Mouse (Mus musculus) macrophage (primary cell): ENCODE measurements around the gene Fam189b. TPM values are rescaled to one million over a fixed set of nuclear protein-coding genes. Genes with fewer than 3 reads are reported as not detected.
"Not testable (repeated sequence)": the region's sequence is repeated elsewhere in the genome, so short reads cannot be mapped to it uniquely, and the experiment has no call there.

Experiments
- H3K27ac ChIP-seq: fragments of 350-480 bp; formaldehyde crosslinking; 2 replicates; pipeline ENCODE4 v1.9.0; 2021
- H3K36me3 ChIP-seq: fragments of 350-480 bp; formaldehyde crosslinking; 2 replicates; pipeline ENCODE4 v1.9.0; 2021; ENCODE audit errors: inconsistent target
- H3K4me3 ChIP-seq: fragments of 350-480 bp; formaldehyde crosslinking; 2 replicates; pipeline ENCODE4 v1.9.0; 2021; ENCODE audit errors: inconsistent target
- H3K79me2 ChIP-seq: fragments of 350-480 bp; formaldehyde crosslinking; 2 replicates; pipeline ENCODE4 v1.9.0; 2021; ENCODE audit errors: inconsistent target
- WGBS: methylation state at CpG from one replicate; pipeline ENCODE4 v1.1.7; 2026; ENCODE audit warnings: inconsistent platforms; ENCODE audit not compliant: missing documents; 5-methylcytosine and 5-hydroxymethylcytosine counted together
- polyA plus RNA-seq: library from polyadenylated mRNA; stranded (reverse); fragments of 250-400 nt; gene quantifications from 3 replicates; pipeline ENCODE4 v1.2.4, GENCODE M21; 2018; ENCODE audit warnings: inconsistent platforms

The Fam189b gene
- polyA plus RNA-seq, 1 experiment from 2014 or later = 1.1 TPM

GRCm38 (mm10) chr3:89159616-89160344, 23.2 kb upstream of the Fam189b start, which contains the start of gene Hcn3:
Gene Hcn3 (minus strand): TSS chr3:89160196.
- H3K79me2 ChIP-seq = no peaks in the 10 kb centered on the region
- H3K36me3 ChIP-seq = no peaks in the 10 kb centered on the region
- no peak within 1 kb of the TSS for H3K27ac ChIP-seq
- H3K4me3 ChIP-seq = no peak within 1 kb of the TSS
- under 1% methylated on average over 49 of the region's 66 CpGs for WGBS

GRCm38 (mm10) chr3:89161207-89161606, 21.7 kb upstream of the Fam189b start:
- H3K27ac ChIP-seq, H3K4me3 ChIP-seq, H3K36me3 ChIP-seq: not testable (repeated sequence)
- H3K79me2 ChIP-seq = peaks cover 12% of the 10 kb centered on the region

- H3K27ac ChIP-seq = no peak overlapping the region
- no peaks in the 10 kb centered on the region for H3K36me3 ChIP-seq
- H3K79me2 ChIP-seq = peaks cover 18% of the 10 kb centered on the region
- WGBS = 100% methylated on average over 4 of the region's 4 CpGs
- H3K4me3 ChIP-seq = no peak overlapping the region
Measured at GRCm38 (mm10) chr3:89161786-89162185, 21.2 kb upstream of the Fam189b start.

GRCm38 (mm10) chr3:89163123-89163522, 19.8 kb upstream of the Fam189b start:
- Histone ChIP-seq H3K79me2 (peaks cover 30% of the 10 kb centered on the region), H3K4me3 (no peak overlapping the region), H3K27ac (peak overlapping the region; percentile 71), H3K36me3 (peaks cover 12% of the 10 kb centered on the region; the same call in 1 of the 2 replicates)
- WGBS = 86% methylated on average over 1 of the region's 1 CpGs

GRCm38 (mm10) chr3:89163643-89164245, 19.2 kb upstream of the Fam189b start:
- Histone ChIP-seq H3K27ac (peak overlapping the region; percentile 71), H3K79me2 (peaks cover 30% of the 10 kb centered on the region), H3K36me3 (peaks cover 18% of the 10 kb centered on the region), H3K4me3 (peak overlapping the region; percentile 40)
- 17% methylated on average over 5 of the region's 5 CpGs for WGBS

GRCm38 (mm10) chr3:89164506-89165267, 18.3 kb upstream of the Fam189b start, which contains the start of gene Clk2:
Gene Clk2 (plus strand): TSS chr3:89164795.
- under 1% methylated on average over 63 of the region's 79 CpGs for WGBS

GRCm38 (mm10) chr3:89165268-89165870, 17.6 kb upstream of the Fam189b start:
- Histone ChIP-seq H3K36me3 (peaks cover 33% of the 10 kb centered on the region), H3K27ac (peak overlapping the region; percentile 48), H3K79me2 (peaks cover 30% of the 10 kb centered on the region), H3K4me3 (peak overlapping the region; percentile 79)
- 24% methylated on average over 12 of the region's 12 CpGs for WGBS

More at GRCm38 (mm10) chr3:89164506-89165267, 18.3 kb upstream of the Fam189b start, which contains the start of gene Clk2:
- Histone ChIP-seq H3K4me3 (peak within 1 kb of the TSS; percentile 79), H3K36me3 (peaks cover 27% of the 10 kb centered on the region), H3K27ac (peak within 1 kb of the TSS; percentile 71), H3K79me2 (peaks cover 30% of the 10 kb centered on the region)

- Histone ChIP-seq H3K27ac (no peak overlapping the region), H3K36me3 (peaks cover 43% of the 10 kb centered on the region), H3K4me3 (no peak overlapping the region), H3K79me2 (peaks cover 30% of the 10 kb centered on the region)
- WGBS = 96% methylated on average over 19 of the region's 19 CpGs
Measured at GRCm38 (mm10) chr3:89166945-89167344, 16.0 kb upstream of the Fam189b start.

GRCm38 (mm10) chr3:89174844-89175243, 8.1 kb upstream of the Fam189b start:
- H3K36me3 ChIP-seq = peaks cover 66% of the 10 kb centered on the region
- no peak overlapping the region for H3K4me3 ChIP-seq
- WGBS = 95% methylated on average over 11 of the region's 11 CpGs
- peaks cover 19% of the 10 kb centered on the region for H3K79me2 ChIP-seq
- no peak overlapping the region for H3K27ac ChIP-seq

- WGBS = 96% methylated on average over 10 of the region's 10 CpGs
- peaks cover 66% of the 10 kb centered on the region for H3K36me3 ChIP-seq
- no peak overlapping the region for H3K27ac ChIP-seq
- no peak overlapping the region for H3K4me3 ChIP-seq
- peaks cover 19% of the 10 kb centered on the region for H3K79me2 ChIP-seq
Measured at GRCm38 (mm10) chr3:89175544-89175943, 7.4 kb upstream of the Fam189b start.

- no peak overlapping the region for H3K27ac ChIP-seq
- H3K4me3 ChIP-seq = no peak overlapping the region
- peaks cover 19% of the 10 kb centered on the region for H3K79me2 ChIP-seq
- 92% methylated on average over 7 of the region's 7 CpGs for WGBS
- peaks cover 70% of the 10 kb centered on the region for H3K36me3 ChIP-seq
Measured at GRCm38 (mm10) chr3:89176421-89176820, 6.5 kb upstream of the Fam189b start.

- Histone ChIP-seq H3K36me3 (peaks cover 66% of the 10 kb centered on the region), H3K27ac (peak within 1 kb of the TSS; percentile 71), H3K4me3 (peak within 1 kb of the TSS; percentile 86), H3K79me2 (peaks cover 19% of the 10 kb centered on the region)
- under 1% methylated on average over 43 of the region's 43 CpGs for WGBS
Measured at GRCm38 (mm10) chr3:89177242-89178106, 5.5 kb upstream of the Fam189b start, which contains the start of gene Scamp3. Gene Scamp3 (plus strand): TSS chr3:89177473.

- peaks cover 61% of the 10 kb centered on the region for H3K36me3 ChIP-seq
- WGBS = 8% methylated on average over 6 of the region's 6 CpGs
- peak overlapping the region; percentile 71 for H3K27ac ChIP-seq
- H3K79me2 ChIP-seq = peaks cover 19% of the 10 kb centered on the region
- peak overlapping the region; percentile 86 for H3K4me3 ChIP-seq
Measured at GRCm38 (mm10) chr3:89178107-89178385, 4.9 kb upstream of the Fam189b start.

GRCm38 (mm10) chr3:89179056-89179455, 3.9 kb upstream of the Fam189b start:
- Histone ChIP-seq H3K36me3 (peaks cover 51% of the 10 kb centered on the region), H3K4me3 (no peak overlapping the region), H3K79me2 (peaks cover 19% of the 10 kb centered on the region), H3K27ac (no peak overlapping the region)
- 95% methylated on average over 11 of the region's 11 CpGs for WGBS
